Mouse (Mus musculus): ENCODE measurements at regions not wholly inside any gene's neighbourhood (a gene's known extent, or its start where the extent isn't known, plus 50 kb on each side); places are given as distances from the start of the nearest gene placed in this dataset.

DNA sequence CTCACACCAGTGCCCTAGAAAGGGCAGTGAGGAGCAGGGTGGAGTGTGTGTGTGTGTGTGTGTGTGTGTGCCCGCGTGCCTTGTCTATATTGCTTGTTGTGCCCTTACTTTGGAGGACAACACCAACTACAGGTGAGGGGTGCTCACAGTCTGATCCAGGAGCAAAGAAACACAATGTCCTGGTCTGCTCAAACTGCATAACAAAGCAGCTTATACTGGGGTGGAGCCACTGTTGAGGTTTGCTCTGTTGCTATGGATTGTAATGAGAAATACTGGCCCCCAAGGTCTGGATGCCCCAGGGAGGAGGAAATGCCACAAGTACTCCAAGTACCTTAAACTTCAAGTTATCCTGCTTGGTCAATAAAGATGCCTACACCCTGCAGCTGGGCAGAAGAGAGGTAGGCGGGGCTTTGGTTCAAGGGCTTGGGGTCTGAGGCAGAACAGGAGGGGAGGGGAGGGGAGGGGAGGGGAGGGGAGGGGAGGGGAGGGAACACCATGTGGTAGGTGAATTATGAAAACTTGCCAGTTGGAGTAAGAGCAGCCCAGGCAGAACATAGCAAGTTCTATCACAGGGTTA is 74.2 kb upstream of the Spred2 start:
- Histone ChIP-seq H3K27me3 (replicated peaks) (no peaks in the 10 kb centered on the region), H3K9me3 (no peaks in the 10 kb centered on the region), H3K4me3 (replicated peaks) (no peak overlapping the region), H3K4me1 (replicated peaks) (peaks cover 11% of the 10 kb centered on the region), H3K9ac (no peak overlapping the region; the same call in 1 of the 2 replicates), H3K27ac (peak overlapping the region; percentile 51; the same call in 1 of the 2 replicates), H3K36me3 (no peaks in the 10 kb centered on the region), H3K4me2 (replicated peaks) (no peak overlapping the region)
- peak; percentile 60 for ATAC-seq
- 81% methylated on average over 3 of the region's 3 CpGs for WGBS

DNA sequence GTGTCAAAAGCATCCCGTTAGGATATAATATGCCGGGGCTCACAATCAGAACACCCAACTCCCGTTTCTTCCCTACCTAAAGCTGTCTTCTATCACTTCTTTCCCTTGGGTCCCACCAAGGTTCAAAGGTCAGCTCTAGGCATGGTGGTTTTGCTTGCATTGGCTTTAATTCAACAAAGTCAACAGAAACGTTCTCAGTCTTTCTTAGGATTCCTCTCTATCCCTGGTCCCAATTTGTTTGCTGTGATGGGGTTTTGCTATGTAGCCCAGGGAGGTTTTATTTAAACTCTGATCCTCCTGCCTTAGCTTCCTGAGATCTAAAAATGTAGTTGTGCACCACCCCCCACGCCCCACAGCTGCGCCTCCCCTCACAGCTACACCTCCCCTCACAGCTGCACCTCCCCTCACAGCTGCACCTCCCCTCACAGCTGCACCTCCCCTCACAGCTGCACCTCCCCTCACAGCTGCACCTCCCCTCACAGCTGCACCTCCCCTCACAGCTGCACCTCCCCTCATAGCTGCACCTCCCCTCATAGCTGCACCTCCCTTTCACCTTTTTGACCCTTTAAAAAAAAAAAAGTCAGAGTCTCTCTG is 73.1 kb upstream of the Spred2 start:
- H3K9me3 ChIP-seq, result no peaks in the 10 kb centered on the region
- H3K4me1 ChIP-seq (replicated peaks), result peaks cover 11% of the 10 kb centered on the region
- ATAC-seq, result no peak
- H3K27me3 ChIP-seq (replicated peaks), result no peaks in the 10 kb centered on the region
- no peak overlapping the region for H3K4me3 ChIP-seq (replicated peaks)
- H3K9ac ChIP-seq, result no peak overlapping the region
- no peak overlapping the region for H3K27ac ChIP-seq
- WGBS, result 32% methylated on average over 6 of the region's 6 CpGs
- H3K36me3 ChIP-seq, result no peaks in the 10 kb centered on the region
- no peak overlapping the region for H3K4me2 ChIP-seq (replicated peaks)

GRCm38 (mm10) chr11:19861596-19861995 is 62.6 kb upstream of the Spred2 start:
- Histone ChIP-seq H3K4me2 (replicated peaks) (no peak overlapping the region), H3K27ac (no peak overlapping the region), H3K9me3 (no peaks in the 10 kb centered on the region), H3K27me3 (replicated peaks) (no peaks in the 10 kb centered on the region), H3K36me3 (no peaks in the 10 kb centered on the region), H3K4me1 (replicated peaks) (no peaks in the 10 kb centered on the region), H3K4me3 (replicated peaks) (no peak overlapping the region), H3K9ac (no peak overlapping the region)
- WGBS, result 83% methylated on average over 4 of the region's 4 CpGs
- ATAC-seq, result no peak

- no peaks in the 10 kb centered on the region for H3K27me3 ChIP-seq (replicated peaks)
- no peak overlapping the region for H3K27ac ChIP-seq
- ATAC-seq, result no peak
- H3K4me3 ChIP-seq (replicated peaks), result no peak overlapping the region
- no peaks in the 10 kb centered on the region for H3K36me3 ChIP-seq
- no peaks in the 10 kb centered on the region for H3K4me1 ChIP-seq (replicated peaks)
- no peak overlapping the region for H3K4me2 ChIP-seq (replicated peaks)
- WGBS, result 74% methylated on average over 3 of the region's 3 CpGs
- no peaks in the 10 kb centered on the region for H3K9me3 ChIP-seq
- H3K9ac ChIP-seq, result no peak overlapping the region
These were observed 60.8 kb upstream of the Spred2 start for GRCm38 (mm10) chr11:19863327-19863726.

DNA sequence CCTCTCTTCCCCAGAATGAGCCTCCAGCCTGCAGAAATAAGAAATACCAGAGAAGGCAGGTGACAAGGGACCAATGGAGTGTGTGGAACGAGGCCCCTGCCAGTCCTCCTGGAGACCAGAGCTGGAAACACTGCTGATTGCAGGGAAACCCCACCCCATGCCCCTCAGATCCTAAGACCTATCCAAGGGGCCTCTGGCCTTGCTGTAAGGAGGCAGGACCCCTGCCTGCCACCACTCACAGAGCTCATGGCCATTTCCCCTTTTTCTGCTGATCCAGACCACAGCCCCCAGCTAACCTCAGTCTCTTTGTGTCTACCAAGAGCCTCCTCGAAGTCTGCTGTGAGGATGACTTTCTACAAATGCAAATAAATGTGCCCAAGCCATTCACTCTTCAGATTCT is 57.9 kb upstream of the Spred2 start:
- Histone ChIP-seq H3K36me3 (no peaks in the 10 kb centered on the region), H3K4me3 (replicated peaks) (no peak overlapping the region), H3K27me3 (replicated peaks) (no peaks in the 10 kb centered on the region), H3K4me1 (replicated peaks) (no peaks in the 10 kb centered on the region), H3K27ac (no peak overlapping the region), H3K9ac (no peak overlapping the region), H3K9me3 (no peaks in the 10 kb centered on the region), H3K4me2 (replicated peaks) (no peak overlapping the region)
- WGBS, result 31% methylated on average over 2 of the region's 2 CpGs
- no peak for ATAC-seq

DNA sequence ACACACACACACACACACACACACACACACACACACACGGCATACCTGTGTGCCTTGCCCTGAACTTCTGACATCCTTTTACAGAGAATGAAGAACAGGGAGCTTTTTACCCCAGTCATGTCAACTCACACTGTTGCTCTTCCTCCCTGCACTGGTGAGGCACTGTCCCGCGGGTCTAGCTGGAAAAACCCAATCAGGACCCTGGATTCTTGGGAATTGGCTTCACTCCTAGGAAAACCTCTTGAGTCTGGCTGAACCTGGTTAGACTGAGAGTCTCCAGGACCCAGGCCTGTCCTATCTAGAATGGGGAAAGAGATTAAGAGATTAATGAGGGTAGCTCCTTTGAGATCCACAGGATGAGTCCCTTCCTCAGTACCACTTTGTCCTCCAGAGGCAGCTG is 54.5 kb upstream of the Spred2 start:
- H3K9ac ChIP-seq, result no peak overlapping the region
- no peak overlapping the region for H3K4me2 ChIP-seq (replicated peaks)
- H3K4me3 ChIP-seq (replicated peaks), result no peak overlapping the region
- no peaks in the 10 kb centered on the region for H3K4me1 ChIP-seq (replicated peaks)
- H3K27ac ChIP-seq, result no peak overlapping the region
- no peaks in the 10 kb centered on the region for H3K27me3 ChIP-seq (replicated peaks)
- no peaks in the 10 kb centered on the region for H3K9me3 ChIP-seq
- no peak for ATAC-seq
- 79% methylated on average over 3 of the region's 3 CpGs for WGBS
- no peaks in the 10 kb centered on the region for H3K36me3 ChIP-seq

DNA sequence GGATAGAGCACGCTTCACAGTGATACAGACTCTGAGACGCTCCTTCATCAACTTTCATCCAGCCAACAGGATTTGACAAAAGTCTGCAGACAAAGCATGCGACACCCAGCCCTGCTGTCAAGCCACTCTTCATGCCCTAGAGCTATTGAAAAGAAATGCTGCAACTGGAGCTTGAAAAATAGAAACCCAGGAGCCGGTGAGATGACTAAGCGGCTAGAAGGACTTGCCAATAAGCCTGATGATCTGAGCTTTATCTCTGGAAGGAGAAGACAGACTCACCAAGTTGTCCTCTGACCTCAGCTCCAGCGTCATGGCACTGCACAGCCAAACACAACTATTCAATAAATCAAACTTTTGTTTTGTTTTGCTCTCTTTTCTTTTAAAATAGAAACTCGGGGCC is 54.0 kb upstream of the Spred2 start:
- WGBS, result 73% methylated on average over 7 of the region's 7 CpGs
- no peak for ATAC-seq
- H3K27me3 ChIP-seq (replicated peaks), result no peaks in the 10 kb centered on the region

GRCm38 (mm10) chr11:19873796-19874195 is 50.4 kb upstream of the Spred2 start:
- ATAC-seq, result no peak
- H3K4me2 ChIP-seq (replicated peaks), result no peak overlapping the region
- no peak overlapping the region for H3K27ac ChIP-seq
- no peaks in the 10 kb centered on the region for H3K27me3 ChIP-seq (replicated peaks)
- WGBS, result 81% methylated on average over 6 of the region's 6 CpGs
- no peak overlapping the region for H3K4me3 ChIP-seq (replicated peaks)
- no peaks in the 10 kb centered on the region for H3K4me1 ChIP-seq (replicated peaks)
- H3K9me3 ChIP-seq, result no peaks in the 10 kb centered on the region
- H3K36me3 ChIP-seq, result no peaks in the 10 kb centered on the region
- H3K9ac ChIP-seq, result no peak overlapping the region

More for the DNA sequence above, 54.0 kb upstream of the Spred2 start:
- H3K9me3 ChIP-seq, result no peaks in the 10 kb centered on the region
- no peaks in the 10 kb centered on the region for H3K4me1 ChIP-seq (replicated peaks)
- no peak overlapping the region for H3K4me2 ChIP-seq (replicated peaks)
- H3K4me3 ChIP-seq (replicated peaks), result no peak overlapping the region
- no peak overlapping the region for H3K27ac ChIP-seq
- no peak overlapping the region for H3K9ac ChIP-seq
- H3K36me3 ChIP-seq, result no peaks in the 10 kb centered on the region

Measured in intestine, embryonic 15.5 days (tissue).